Mouse (Mus musculus) heart, adult 2 months (tissue): ENCODE measurements around the gene Rsph6a.

ENCODE experiments used
- CTCF ChIP-seq: fragments of 200-600 bp; IDR thresholded peaks from 2 replicates; pipeline ENCODE4 v1.8.1; 2022; ENCODE audit warnings: antibody characterized with exemption, mild to moderate bottlenecking, moderate library complexity
- EP300 ChIP-seq: fragments of 200-500 bp; IDR thresholded peaks from 2 replicates; pipeline ENCODE4 v1.6.1; 2011; ENCODE audit warnings: low read depth, low read length, control low read depth; ENCODE audit not compliant: insufficient read depth
- POLR2A ChIP-seq: fragments of 200-500 bp; IDR thresholded peaks from 2 replicates; pipeline ENCODE4 v1.6.1; 2011; ENCODE audit warnings: mild to moderate bottlenecking, low read depth, low read length, control low read depth; ENCODE audit not compliant: insufficient read depth

- TF ChIP-seq CTCF: no peak
- no peak for TF ChIP-seq POLR2A
- TF ChIP-seq EP300: no peak
Measured at GRCm38 (mm10) chr7:19028067-19028466, 26.4 kb upstream of the Rsph6a start.
